Mouse (Mus musculus) pancreas, adult 10 weeks (tissue): ENCODE data around the gene Ppp1r1a. TPM values are rescaled to one million over a fixed set of nuclear protein-coding genes. Genes with fewer than 3 reads are reported as not detected.

Experiments used
- polyA plus RNA-seq: library from polyadenylated mRNA; stranded (reverse); fragments of 350-450 nt; fragmentation: Illumina TruSeq; extraction: RNeasy Lipid Tissue Mini Kit (QIAGEN cat#74804); gene quantifications from one replicate; pipeline ENCODE4 v1.2.3, GENCODE M21; 2015; ENCODE audit warnings: low read depth, low replicate concordance; ENCODE audit not compliant: insufficient read depth

Ppp1r1a gene
- 20.0 TPM for polyA plus RNA-seq

GRCm38 (mm10) chr15:103537822-103538213 lies at the start of gene Ppp1r1a:
TSS of gene Ppp1r1a (minus strand) at chr15:103538003.

GRCm38 (mm10) chr15:103564981-103565380 lies 27.2 kb upstream of the Ppp1r1a start, which contains the start of gene Glycam1:
TSS of gene Glycam1 (minus strand) at chr15:103565081.

GRCm38 (mm10) chr15:103502435-103503250 lies 35.2 kb downstream of the Ppp1r1a start, which contains the start of gene Pde1b:
TSS of gene Pde1b (plus strand) at chr15:103503034.

Other genes with a start within 250 kb of the Ppp1r1a start
- not detected for gene Gpr84, start 227.4 kb downstream of the Ppp1r1a start, polyA plus RNA-seq
- gene Zfp385a, start 197.9 kb downstream of the Ppp1r1a start, polyA plus RNA-seq = 4.4 TPM
- 6.5 TPM for gene Itga5, start 171.2 kb downstream of the Ppp1r1a start, polyA plus RNA-seq
- gene Gtsf1, start 107.5 kb downstream of the Ppp1r1a start, polyA plus RNA-seq = not detected
- gene Gtsf2, start 89.5 kb downstream of the Ppp1r1a start, polyA plus RNA-seq = not detected
- gene Nckap1l, start 84.2 kb downstream of the Ppp1r1a start, polyA plus RNA-seq = 2.6 TPM
- gene Pde1b, start 35.0 kb downstream of the Ppp1r1a start, polyA plus RNA-seq = 0.65 TPM
- gene Glycam1, start 27.1 kb upstream of the Ppp1r1a start, polyA plus RNA-seq = not detected
- gene Mucl1, start 217.5 kb upstream of the Ppp1r1a start, polyA plus RNA-seq = not detected